Mouse (Mus musculus): ENCODE measurements around the gene Rap2a.

Gene Rap2a

GRCm38 (mm10) chr14:120477982-120478568 is at the start of gene Rap2a:
Gene Rap2a, plus strand, starts transcription at chr14:120478444.
- DNase-seq (ENCODE audit: low read depth) = peak; percentile 97

- DNase-seq (ENCODE audit: low read depth) = no peak
Observed at GRCm38 (mm10) chr14:120428497-120428896, 49.7 kb upstream of the Rap2a start.

- peak; percentile 49 for DNase-seq (ENCODE audit: low read depth)
Observed at GRCm38 (mm10) chr14:120432773-120433172, 45.5 kb upstream of the Rap2a start.

- peak; percentile 24 for DNase-seq (ENCODE audit: low read depth)
Observed at GRCm38 (mm10) chr14:120433931-120434398, 44.3 kb upstream of the Rap2a start.

- no peak for DNase-seq (ENCODE audit: low read depth)
Observed at GRCm38 (mm10) chr14:120434831-120435230, 43.4 kb upstream of the Rap2a start.

GRCm38 (mm10) chr14:120440716-120441115 is 37.5 kb upstream of the Rap2a start:
- no peak for DNase-seq (ENCODE audit: low read depth)

GRCm38 (mm10) chr14:120441256-120441655 is 37.0 kb upstream of the Rap2a start:
- no peak for DNase-seq (ENCODE audit: low read depth)

- no peak for DNase-seq (ENCODE audit: low read depth)
Observed at GRCm38 (mm10) chr14:120441836-120442235, 36.4 kb upstream of the Rap2a start.

- DNase-seq (ENCODE audit: low read depth) = no peak
Observed at GRCm38 (mm10) chr14:120454221-120454620, 24.0 kb upstream of the Rap2a start.

GRCm38 (mm10) chr14:120463938-120464727 is 14.1 kb upstream of the Rap2a start:
- DNase-seq (ENCODE audit: low read depth) = no peak

GRCm38 (mm10) chr14:120466816-120467215 is 11.4 kb upstream of the Rap2a start:
- no peak for DNase-seq (ENCODE audit: low read depth)

- DNase-seq (ENCODE audit: low read depth) = peak; percentile 90
Observed at GRCm38 (mm10) chr14:120469126-120469790, 9.0 kb upstream of the Rap2a start.

- DNase-seq (ENCODE audit: low read depth) = no peak
Observed at GRCm38 (mm10) chr14:120476186-120476697, 2.0 kb upstream of the Rap2a start.

GRCm38 (mm10) chr14:120477288-120477981 is 809 bp upstream of the Rap2a start:
- peak; percentile 100 for DNase-seq (ENCODE audit: low read depth)

- DNase-seq (ENCODE audit: low read depth) = peak; percentile 53
Observed at GRCm38 (mm10) chr14:120478641-120479341, 547 bp downstream of the Rap2a start.

- DNase-seq (ENCODE audit: low read depth) = peak; percentile 69
Observed at GRCm38 (mm10) chr14:120480341-120480900, 2.2 kb downstream of the Rap2a start.

GRCm38 (mm10) chr14:120480927-120481326 is 2.7 kb downstream of the Rap2a start:
- DNase-seq (ENCODE audit: low read depth) = no peak

- DNase-seq (ENCODE audit: low read depth) = no peak
Observed at GRCm38 (mm10) chr14:120484561-120484960, 6.3 kb downstream of the Rap2a start.

GRCm38 (mm10) chr14:120496284-120496683 is 18.0 kb downstream of the Rap2a start:
- no peak for DNase-seq (ENCODE audit: low read depth)

GRCm38 (mm10) chr14:120496827-120497226 is 18.6 kb downstream of the Rap2a start:
- no peak for DNase-seq (ENCODE audit: low read depth)

GRCm38 (mm10) chr14:120499096-120499495 is 20.9 kb downstream of the Rap2a start:
- DNase-seq (ENCODE audit: low read depth) = no peak

Measured in 416B (cell line).